In the genomic region with DNA sequence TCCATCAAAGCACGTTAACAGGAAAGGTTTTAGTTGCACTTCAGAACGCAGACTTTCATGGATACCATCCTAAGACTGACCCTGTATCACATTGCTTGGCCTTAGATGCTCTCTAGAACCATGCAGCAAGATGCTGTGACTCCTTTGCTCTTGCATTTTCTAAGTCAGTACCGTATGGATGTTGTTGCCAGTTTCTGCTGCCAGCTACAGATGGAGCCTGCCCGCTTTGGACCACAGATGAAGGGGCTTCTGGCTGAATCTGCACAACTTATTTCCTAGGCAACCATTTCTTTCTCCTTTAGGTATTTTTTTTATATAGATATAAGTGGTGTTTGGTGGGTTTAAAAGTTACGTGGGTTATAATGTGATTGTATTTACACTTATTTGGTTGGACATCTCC, we compare ENCODE assay signal across 24 mouse cellular contexts.
DNase-seq lines count a peak whose midpoint lies in the region; ATAC-seq lines count a peak whose summit lies in the region.
"Had no signal": no experiment of that assay in that cellular context is flagged by ENCODE, and none has a peak within 500 bp of the region (broad histone marks: within the 10 kb centered on the region; RNA-seq: fewer than 3 reads in every experiment).

No protein-coding gene starts in this region.

- H3K27me3 ChIP-seq in forebrain, embryonic 14.5 days (replicated peaks; ENCODE audit: control insufficient read depth, insufficient read depth, low read length): no peaks in the 10 kb centered on the region
- no peaks in the 10 kb centered on the region for H3K27me3 ChIP-seq in forebrain, embryonic 11.5 days (ENCODE audit: control insufficient read depth, insufficient read depth, low read length)
- H3K27me3 ChIP-seq: CH12.LX; embryonic facial prominence, embryonic 13.5 days; embryonic facial prominence, embryonic 15.5 days; forebrain, embryonic 13.5 days had no signal

- WGBS in forebrain, embryonic 14.5 days: 93% methylated on average over 5 of the region's 5 CpGs
- WGBS in forebrain, embryonic 11.5 days: 89% methylated on average over 5 of the region's 5 CpGs

- no peak for ATAC-seq in forebrain, embryonic 14.5 days
- no peak for ATAC-seq in forebrain, embryonic 11.5 days (replicated peaks; ENCODE audit: low FRiP score)
- ATAC-seq in activated CD4-positive, CD25-positive, alpha-beta regulatory T cell, adult 4 months: no peak
- ATAC-seq: CD4-positive, CD25-positive, alpha-beta regulatory T cell, adult 4 months; forebrain, embryonic 13.5 days had no signal

- no peak overlapping the region for H3K4me2 ChIP-seq in forebrain, embryonic 14.5 days (ENCODE audit: low read length)
- no peak overlapping the region for H3K4me2 ChIP-seq in forebrain, embryonic 11.5 days (ENCODE audit: low read depth, low read length, severe bottlenecking)
- H3K4me2 ChIP-seq: embryonic facial prominence, embryonic 13.5 days; embryonic facial prominence, embryonic 15.5 days; forebrain, embryonic 13.5 days had no signal

- H3K27ac ChIP-seq in forebrain, embryonic 14.5 days (ENCODE audit: low read depth, low read length): no peak overlapping the region
- H3K27ac ChIP-seq in forebrain, embryonic 11.5 days (ENCODE audit: low read depth, low read length): no peak overlapping the region
- H3K27ac ChIP-seq: embryonic facial prominence, embryonic 13.5 days; embryonic facial prominence, embryonic 15.5 days; forebrain, embryonic 10.5 days; forebrain, embryonic 13.5 days had no signal

- no peak overlapping the region for H3K9ac ChIP-seq in forebrain, embryonic 14.5 days (ENCODE audit: low read length)
- H3K9ac ChIP-seq in forebrain, embryonic 11.5 days (ENCODE audit: low read length): no peak overlapping the region
- H3K9ac ChIP-seq: embryonic facial prominence, embryonic 13.5 days; embryonic facial prominence, embryonic 15.5 days; forebrain, embryonic 13.5 days had no signal

- no peak overlapping the region for H3K4me3 ChIP-seq in forebrain, embryonic 14.5 days (ENCODE audit: low read depth, low read length)
- H3K4me3 ChIP-seq in forebrain, embryonic 11.5 days (ENCODE audit: low read depth, low read length): no peak overlapping the region
- H3K4me3 ChIP-seq: embryonic facial prominence, embryonic 13.5 days; embryonic facial prominence, embryonic 15.5 days; erythroblast, embryonic 14.5 days; forebrain, embryonic 10.5 days; forebrain, embryonic 13.5 days had no signal

- H3K36me3 ChIP-seq in forebrain, embryonic 14.5 days (ENCODE audit: control insufficient read depth, insufficient read depth, low read length): no peaks in the 10 kb centered on the region
- H3K36me3 ChIP-seq in forebrain, embryonic 11.5 days (ENCODE audit: control insufficient read depth, insufficient read depth, low read length): no peaks in the 10 kb centered on the region
- H3K36me3 ChIP-seq: embryonic facial prominence, embryonic 13.5 days; embryonic facial prominence, embryonic 15.5 days; forebrain, embryonic 10.5 days had no signal

- H3K9me3 ChIP-seq in forebrain, embryonic 14.5 days (replicated peaks; ENCODE audit: control insufficient read depth, low read length): no peaks in the 10 kb centered on the region
- no peaks in the 10 kb centered on the region for H3K9me3 ChIP-seq in forebrain, embryonic 11.5 days (ENCODE audit: control insufficient read depth, low read length)
- H3K9me3 ChIP-seq: embryonic facial prominence, embryonic 15.5 days had no signal

- peak; percentile 59 to 70 for DNase-seq in cerebellum, postnatal 10 days
- DNase-seq in cerebellum, adult 18-20 months: no peak
- peak; percentile 15 for DNase-seq in forebrain, embryonic 14.5 days (ENCODE audit: low spot score)
- no peak for DNase-seq in forebrain, embryonic 11.5 days (ENCODE audit: low spot score)
- DNase-seq in heart, adult 11 months: peak; percentile 39
- DNase-seq in heart, postnatal 14 days: no peak
- peak; percentile 1 for DNase-seq in ES-CJ7 (ENCODE audit: low read depth, low spot score)
- DNase-seq: adrenal gland, adult 8-10 months; adrenal gland, postnatal 14 days; adrenal gland, postnatal 36 days; B cell, adult 2 months; cerebellum, adult 11 months; cerebellum, adult 2 months; cerebellum, adult 9-10 months; cerebellum, postnatal 25 days; embryo, embryonic 11 days had no signal

- intact Hi-C loops in heart, postnatal 14 days (cut with DNase I): no loop called here

- H3K4me1 ChIP-seq in forebrain, embryonic 14.5 days (ENCODE audit: control insufficient read depth, insufficient read depth, low read length): peaks cover 9% of the 10 kb centered on the region
- H3K4me1 ChIP-seq in forebrain, embryonic 11.5 days (replicated peaks; ENCODE audit: control insufficient read depth, insufficient read depth, low read length): 0 out of 2 replicates have a peak, but pooled peaks cover 2% of the 10 kb centered on the region
- H3K4me1 ChIP-seq: embryonic facial prominence, embryonic 15.5 days had no signal

Comparison
In these comparisons a context has a peak if more than half of its experiments do, and no peak if none do; other contexts are left out.
1. DNase-seq: peak in cerebellum, postnatal 10 days (2 of 2), forebrain, embryonic 14.5 days (single experiment), heart, adult 11 months (single experiment) and ES-CJ7 (single experiment); none in cerebellum, adult 18-20 months (0 of 2), forebrain, embryonic 11.5 days (single experiment) and heart, postnatal 14 days (0 of 2).